Mouse (Mus musculus) limb, embryonic 13.5 days (tissue): ENCODE data around the gene Tnc. TPM values are rescaled to one million over a fixed set of nuclear protein-coding genes. Genes with fewer than 3 reads are reported as not detected.

ENCODE experiments used
- ATAC-seq: fragments of 200-750 bp; cut with Nextera tagmentation; 2 replicates; pipeline ENCODE4 v1.8.0; 2017; ENCODE audit warnings: low read depth, moderate number of reproducible peaks, moderate TSS enrichment; ENCODE audit not compliant: low FRiP score
- H3K27ac ChIP-seq: fragments of 300-500 bp; sonication (generic); 2 replicates; pipeline ENCODE4 v1.5.1; 2015; ENCODE audit warnings: inconsistent platforms, mild to moderate bottlenecking, moderate library complexity
- H3K27me3 ChIP-seq: fragments of 300-500 bp; sonication (generic); 2 replicates; pipeline ENCODE4 v1.6.1; 2015; ENCODE audit warnings: mild to moderate bottlenecking, inconsistent platforms
- H3K36me3 ChIP-seq: fragments of 300-500 bp; sonication (generic); 2 replicates; pipeline ENCODE4 v1.6.1; 2015; ENCODE audit warnings: inconsistent platforms, mild to moderate bottlenecking, moderate library complexity
- H3K4me1 ChIP-seq: fragments of 300-500 bp; sonication (generic); 2 replicates; pipeline ENCODE4 v1.6.1; 2015; ENCODE audit warnings: inconsistent platforms
- H3K4me2 ChIP-seq: fragments of 300-500 bp; sonication (generic); replicated peaks from 2 replicates; pipeline ENCODE4 v1.6.1; 2015; ENCODE audit warnings: inconsistent platforms, mild to moderate bottlenecking, moderate library complexity
- H3K4me3 ChIP-seq: fragments of 300-500 bp; sonication (generic); 2 replicates; pipeline ENCODE4 v1.5.1; 2015; ENCODE audit warnings: moderate library complexity, mild to moderate bottlenecking, inconsistent platforms
- H3K9ac ChIP-seq: fragments of 300-500 bp; sonication (generic); 2 replicates; pipeline ENCODE4 v1.6.1; 2015; ENCODE audit warnings: mild to moderate bottlenecking, inconsistent platforms
- H3K9me3 ChIP-seq: fragments of 300-500 bp; sonication (generic); 2 replicates; pipeline ENCODE4 v1.6.1; 2016; ENCODE audit warnings: inconsistent platforms
- WGBS: fragments of 180-500 bp; shearing (Covaris S2); methylation state at CpG from one replicate; pipeline ENCODE4 v1.1.7; 2015; 5-methylcytosine and 5-hydroxymethylcytosine counted together
- polyA plus RNA-seq: library from polyadenylated mRNA; unstranded; fragments of >200 nt; fragmentation: Nextera tagmentation; extraction: Ambion mirVana; gene quantifications from 2 replicates; pipeline ENCODE4 v1.2.1, GENCODE M21; 2015

Gene Tnc
- polyA plus RNA-seq, 1 experiment from 2014 or later, result 65.4 TPM

- no peak for ATAC-seq
- no peak overlapping the region for H3K4me3 ChIP-seq
- peaks cover 6% of the 10 kb centered on the region; the same call in 1 of the 2 replicates for H3K4me1 ChIP-seq
- H3K9me3 ChIP-seq, result no peaks in the 10 kb centered on the region
- H3K36me3 ChIP-seq, result peaks cover 28% of the 10 kb centered on the region
- WGBS, result 88% methylated on average over 10 of the region's 10 CpGs
- no peak overlapping the region for H3K4me2 ChIP-seq
- no peak overlapping the region for H3K9ac ChIP-seq
- H3K27me3 ChIP-seq, result no peaks in the 10 kb centered on the region
- H3K27ac ChIP-seq, result no peak overlapping the region
These were observed 25.8 kb downstream of the Tnc start for GRCm38 (mm10) chr4:64020930-64021589.

- H3K27me3 ChIP-seq, result no peaks in the 10 kb centered on the region
- H3K9ac ChIP-seq, result no peak overlapping the region
- H3K4me1 ChIP-seq, result 0 out of 2 replicates have a peak, but pooled peaks cover under 1% of the 10 kb centered on the region
- no peak overlapping the region for H3K4me2 ChIP-seq
- no peak overlapping the region for H3K27ac ChIP-seq
- no peak for ATAC-seq
- H3K9me3 ChIP-seq, result no peaks in the 10 kb centered on the region
- 88% methylated on average over 8 of the region's 8 CpGs for WGBS
- H3K4me3 ChIP-seq, result no peak overlapping the region
- H3K36me3 ChIP-seq, result peaks cover 32% of the 10 kb centered on the region
These were observed 26.7 kb downstream of the Tnc start for GRCm38 (mm10) chr4:64020151-64020550.

GRCm38 (mm10) chr4:64011308-64011707 is 35.5 kb downstream of the Tnc start:
- H3K9me3 ChIP-seq, result no peaks in the 10 kb centered on the region
- H3K36me3 ChIP-seq, result peaks cover 57% of the 10 kb centered on the region
- H3K4me2 ChIP-seq, result no peak overlapping the region
- no peak overlapping the region for H3K4me3 ChIP-seq
- H3K4me1 ChIP-seq, result no peaks in the 10 kb centered on the region
- ATAC-seq, result no peak
- H3K27me3 ChIP-seq, result no peaks in the 10 kb centered on the region
- H3K27ac ChIP-seq, result no peak overlapping the region
- WGBS, result 31% methylated on average over 2 of the region's 2 CpGs
- H3K9ac ChIP-seq, result no peak overlapping the region

GRCm38 (mm10) chr4:64009936-64010335 is 36.9 kb downstream of the Tnc start:
- 80% methylated on average over 1 of the region's 1 CpGs for WGBS
- no peaks in the 10 kb centered on the region for H3K9me3 ChIP-seq
- H3K27me3 ChIP-seq, result no peaks in the 10 kb centered on the region
- H3K27ac ChIP-seq, result no peak overlapping the region
- peaks cover 64% of the 10 kb centered on the region for H3K36me3 ChIP-seq
- H3K9ac ChIP-seq, result no peak overlapping the region
- no peak overlapping the region for H3K4me2 ChIP-seq
- no peak overlapping the region for H3K4me3 ChIP-seq
- no peaks in the 10 kb centered on the region for H3K4me1 ChIP-seq
- ATAC-seq, result no peak

- Histone ChIP-seq H3K4me2 (no peak overlapping the region), H3K27ac (no peak overlapping the region), H3K9me3 (no peaks in the 10 kb centered on the region), H3K9ac (no peak overlapping the region), H3K4me3 (no peak overlapping the region), H3K27me3 (no peaks in the 10 kb centered on the region), H3K36me3 (peaks cover 48% of the 10 kb centered on the region), H3K4me1 (0 out of 2 replicates have a peak, but pooled peaks cover 9% of the 10 kb centered on the region)
- no peak for ATAC-seq
- WGBS, result 92% methylated on average over 4 of the region's 4 CpGs
These were observed 41.6 kb downstream of the Tnc start for GRCm38 (mm10) chr4:64005198-64005597.

GRCm38 (mm10) chr4:64003677-64004076 is 43.1 kb downstream of the Tnc start:
- H3K36me3 ChIP-seq, result peaks cover 55% of the 10 kb centered on the region
- H3K9me3 ChIP-seq, result no peaks in the 10 kb centered on the region
- H3K4me1 ChIP-seq, result 0 out of 2 replicates have a peak, but pooled peaks cover 9% of the 10 kb centered on the region
- no peak overlapping the region for H3K4me2 ChIP-seq
- no peak overlapping the region for H3K9ac ChIP-seq
- no peaks in the 10 kb centered on the region for H3K27me3 ChIP-seq
- H3K27ac ChIP-seq, result no peak overlapping the region
- WGBS, result 65% methylated on average over 3 of the region's 3 CpGs
- no peak overlapping the region for H3K4me3 ChIP-seq
- ATAC-seq, result no peak

- Histone ChIP-seq H3K9ac (no peak overlapping the region), H3K4me2 (no peak overlapping the region), H3K4me3 (no peak overlapping the region), H3K9me3 (no peaks in the 10 kb centered on the region), H3K27ac (no peak overlapping the region), H3K27me3 (no peaks in the 10 kb centered on the region), H3K4me1 (0 out of 2 replicates have a peak, but pooled peaks cover 9% of the 10 kb centered on the region), H3K36me3 (peaks cover 41% of the 10 kb centered on the region)
- 0 out of 2 replicates have a peak, but pooled peaks have one; percentile 34 for ATAC-seq
- WGBS, result 74% methylated on average over 2 of the region's 2 CpGs
These were observed 44.6 kb downstream of the Tnc start for GRCm38 (mm10) chr4:64002168-64002567.

GRCm38 (mm10) chr4:64000788-64001187 is 46.0 kb downstream of the Tnc start:
- 0 out of 2 replicates have a peak, but pooled peaks cover 9% of the 10 kb centered on the region for H3K4me1 ChIP-seq
- no peak overlapping the region for H3K4me3 ChIP-seq
- no peak overlapping the region for H3K27ac ChIP-seq
- H3K4me2 ChIP-seq, result no peak overlapping the region
- no peak overlapping the region for H3K9ac ChIP-seq
- H3K36me3 ChIP-seq, result peaks cover 27% of the 10 kb centered on the region
- H3K27me3 ChIP-seq, result no peaks in the 10 kb centered on the region
- H3K9me3 ChIP-seq, result no peaks in the 10 kb centered on the region
- 83% methylated on average over 3 of the region's 3 CpGs for WGBS
- no peak for ATAC-seq

GRCm38 (mm10) chr4:64000293-64000692 is 46.5 kb downstream of the Tnc start:
- Histone ChIP-seq H3K9ac (no peak overlapping the region), H3K4me3 (no peak overlapping the region), H3K9me3 (no peaks in the 10 kb centered on the region), H3K4me1 (peaks cover 9% of the 10 kb centered on the region; the same call in 1 of the 2 replicates), H3K27ac (no peak overlapping the region), H3K27me3 (no peaks in the 10 kb centered on the region), H3K36me3 (peaks cover 29% of the 10 kb centered on the region), H3K4me2 (no peak overlapping the region)
- ATAC-seq, result no peak
- WGBS, result 93% methylated on average over 4 of the region's 4 CpGs

GRCm38 (mm10) chr4:63993462-63994113 is 53.2 kb downstream of the Tnc start:
- Histone ChIP-seq H3K4me3 (no peak overlapping the region), H3K9me3 (no peaks in the 10 kb centered on the region), H3K9ac (no peak overlapping the region), H3K27ac (no peak overlapping the region), H3K36me3 (peaks cover 6% of the 10 kb centered on the region; the same call in 1 of the 2 replicates), H3K4me1 (peaks cover 8% of the 10 kb centered on the region; the same call in 1 of the 2 replicates), H3K27me3 (no peaks in the 10 kb centered on the region), H3K4me2 (no peak overlapping the region)
- no peak for ATAC-seq
- WGBS, result 63% methylated on average over 2 of the region's 2 CpGs

GRCm38 (mm10) chr4:63990216-63990615 is 56.6 kb downstream of the Tnc start:
- ATAC-seq, result no peak
- WGBS, result 95% methylated on average over 1 of the region's 1 CpGs
- no peak overlapping the region for H3K4me3 ChIP-seq
- no peaks in the 10 kb centered on the region for H3K9me3 ChIP-seq
- H3K4me1 ChIP-seq, result peaks cover 8% of the 10 kb centered on the region; the same call in 1 of the 2 replicates
- no peak overlapping the region for H3K9ac ChIP-seq
- no peak overlapping the region for H3K4me2 ChIP-seq
- H3K27ac ChIP-seq, result no peak overlapping the region
- H3K27me3 ChIP-seq, result no peaks in the 10 kb centered on the region
- H3K36me3 ChIP-seq, result peaks cover under 1% of the 10 kb centered on the region; the same call in 1 of the 2 replicates

- Histone ChIP-seq H3K4me1 (peaks cover 8% of the 10 kb centered on the region; the same call in 1 of the 2 replicates), H3K4me2 (no peak overlapping the region), H3K9ac (no peak overlapping the region), H3K9me3 (no peaks in the 10 kb centered on the region), H3K27ac (no peak overlapping the region), H3K27me3 (no peaks in the 10 kb centered on the region), H3K4me3 (no peak overlapping the region), H3K36me3 (no peaks in the 10 kb centered on the region; the same call in 1 of the 2 replicates)
- 91% methylated on average over 5 of the region's 5 CpGs for WGBS
- ATAC-seq, result no peak
These were observed 58.7 kb downstream of the Tnc start for GRCm38 (mm10) chr4:63988090-63988489.
